Mouse (Mus musculus): Measurements from ENCODE around the gene Gm20388. TPM values are rescaled to one million over a fixed set of nuclear protein-coding genes. Genes with fewer than 3 reads are reported as not detected.

Gm20388 gene
- polyA plus RNA-seq, 1 experiment from 2014 or later: 7.4 TPM

GRCm38 (mm10) chr8:122666827-122667226 lies 2756.2 kb downstream of the Gm20388 start:
- WGBS: 50% methylated on average over 12 of the region's 12 CpGs
- Histone ChIP-seq H3K36me3 (no peaks in the 10 kb centered on the region), H3K4me1 (peaks cover 65% of the 10 kb centered on the region), H3K27me3 (peaks cover 31% of the 10 kb centered on the region), H3K9me3 (replicated peaks) (no peaks in the 10 kb centered on the region), H3K27ac (peak overlapping the region; percentile 64), H3K9ac (no peak overlapping the region), H3K4me2 (no peak overlapping the region), H3K4me3 (replicated peaks) (no peak overlapping the region)
- no peak for ATAC-seq (replicated peaks; ENCODE audit: low FRiP score)

- Histone ChIP-seq H3K27ac (no peak overlapping the region), H3K36me3 (no peaks in the 10 kb centered on the region), H3K4me1 (peaks cover 55% of the 10 kb centered on the region), H3K9ac (no peak overlapping the region), H3K27me3 (peaks cover 41% of the 10 kb centered on the region), H3K9me3 (replicated peaks) (no peaks in the 10 kb centered on the region), H3K4me2 (no peak overlapping the region), H3K4me3 (replicated peaks) (no peak overlapping the region)
- no peak for ATAC-seq (replicated peaks; ENCODE audit: low FRiP score)
- 76% methylated on average over 11 of the region's 11 CpGs for WGBS
These were observed 2757.2 kb downstream of the Gm20388 start for GRCm38 (mm10) chr8:122667854-122668253.

- H3K4me2 ChIP-seq: no peak overlapping the region
- 52% methylated on average over 5 of the region's 5 CpGs for WGBS
- H3K4me1 ChIP-seq: peaks cover 47% of the 10 kb centered on the region
- H3K27me3 ChIP-seq: peaks cover 56% of the 10 kb centered on the region
- H3K4me3 ChIP-seq (replicated peaks): no peak overlapping the region
- H3K9ac ChIP-seq: no peak overlapping the region
- H3K27ac ChIP-seq: no peak overlapping the region
- H3K36me3 ChIP-seq: no peaks in the 10 kb centered on the region
- no peak for ATAC-seq (replicated peaks; ENCODE audit: low FRiP score)
- no peaks in the 10 kb centered on the region for H3K9me3 ChIP-seq (replicated peaks)
These were observed 2758.7 kb downstream of the Gm20388 start for GRCm38 (mm10) chr8:122669370-122669769.

- H3K9me3 ChIP-seq (replicated peaks): no peaks in the 10 kb centered on the region
- WGBS: 23% methylated on average over 11 of the region's 11 CpGs
- H3K27me3 ChIP-seq: peaks cover 62% of the 10 kb centered on the region
- H3K27ac ChIP-seq: no peak overlapping the region
- H3K36me3 ChIP-seq: no peaks in the 10 kb centered on the region
- no peak overlapping the region for H3K4me2 ChIP-seq
- H3K4me3 ChIP-seq (replicated peaks): no peak overlapping the region
- ATAC-seq (replicated peaks; ENCODE audit: low FRiP score): no peak
- H3K4me1 ChIP-seq: peaks cover 40% of the 10 kb centered on the region
- H3K9ac ChIP-seq: no peak overlapping the region
These were observed 2759.4 kb downstream of the Gm20388 start for GRCm38 (mm10) chr8:122670001-122670400.

GRCm38 (mm10) chr8:122670718-122671117 lies 2760.1 kb downstream of the Gm20388 start:
- ATAC-seq (replicated peaks; ENCODE audit: low FRiP score): no peak
- WGBS: 90% methylated on average over 3 of the region's 3 CpGs

GRCm38 (mm10) chr8:122671894-122672293 lies 2761.3 kb downstream of the Gm20388 start:
- no peaks in the 10 kb centered on the region for H3K36me3 ChIP-seq
- H3K9me3 ChIP-seq (replicated peaks): no peaks in the 10 kb centered on the region
- ATAC-seq (replicated peaks; ENCODE audit: low FRiP score): no peak
- H3K4me2 ChIP-seq: no peak overlapping the region
- WGBS: 74% methylated on average over 6 of the region's 6 CpGs
- H3K9ac ChIP-seq: no peak overlapping the region
- no peak overlapping the region for H3K27ac ChIP-seq
- no peak overlapping the region for H3K4me3 ChIP-seq (replicated peaks)
- peaks cover 81% of the 10 kb centered on the region for H3K27me3 ChIP-seq
- H3K4me1 ChIP-seq: peaks cover 30% of the 10 kb centered on the region

More at GRCm38 (mm10) chr8:122670718-122671117, 2760.1 kb downstream of the Gm20388 start:
- H3K9ac ChIP-seq: no peak overlapping the region
- H3K27ac ChIP-seq: no peak overlapping the region
- no peaks in the 10 kb centered on the region for H3K36me3 ChIP-seq
- H3K9me3 ChIP-seq (replicated peaks): no peaks in the 10 kb centered on the region
- H3K4me1 ChIP-seq: peaks cover 34% of the 10 kb centered on the region
- no peak overlapping the region for H3K4me2 ChIP-seq
- H3K27me3 ChIP-seq: peaks cover 69% of the 10 kb centered on the region
- H3K4me3 ChIP-seq (replicated peaks): no peak overlapping the region

GRCm38 (mm10) chr8:122673989-122674388 lies 2763.3 kb downstream of the Gm20388 start:
- Histone ChIP-seq H3K36me3 (no peaks in the 10 kb centered on the region), H3K4me2 (no peak overlapping the region), H3K27me3 (peaks cover 95% of the 10 kb centered on the region), H3K4me1 (peaks cover 41% of the 10 kb centered on the region), H3K4me3 (replicated peaks) (no peak overlapping the region), H3K9me3 (replicated peaks) (no peaks in the 10 kb centered on the region), H3K27ac (no peak overlapping the region), H3K9ac (no peak overlapping the region)
- no peak for ATAC-seq (replicated peaks; ENCODE audit: low FRiP score)
- WGBS: 63% methylated on average over 12 of the region's 12 CpGs

- no peaks in the 10 kb centered on the region for H3K36me3 ChIP-seq
- H3K4me3 ChIP-seq (replicated peaks): no peak overlapping the region
- peaks cover 99% of the 10 kb centered on the region for H3K27me3 ChIP-seq
- H3K4me2 ChIP-seq: 0 out of 2 replicates have a peak overlapping the region, but pooled peaks have one; percentile 3
- H3K27ac ChIP-seq: no peak overlapping the region
- H3K4me1 ChIP-seq: peaks cover 46% of the 10 kb centered on the region
- no peaks in the 10 kb centered on the region for H3K9me3 ChIP-seq (replicated peaks)
- H3K9ac ChIP-seq: no peak overlapping the region
- 39% methylated on average over 7 of the region's 7 CpGs for WGBS
- no peak for ATAC-seq (replicated peaks; ENCODE audit: low FRiP score)
These were observed 2764.4 kb downstream of the Gm20388 start for GRCm38 (mm10) chr8:122674999-122675398.

- Histone ChIP-seq H3K27me3 (peaks cover 99% of the 10 kb centered on the region), H3K4me2 (peak overlapping the region; percentile 100), H3K4me3 (replicated peaks) (peak overlapping the region; percentile 73), H3K9me3 (replicated peaks) (no peaks in the 10 kb centered on the region), H3K9ac (no peak overlapping the region), H3K27ac (no peak overlapping the region), H3K36me3 (no peaks in the 10 kb centered on the region), H3K4me1 (peaks cover 43% of the 10 kb centered on the region)
- no peak for ATAC-seq (replicated peaks; ENCODE audit: low FRiP score)
- 83% methylated on average over 17 of the region's 17 CpGs for WGBS
These were observed 2765.2 kb downstream of the Gm20388 start for GRCm38 (mm10) chr8:122675596-122676420.

- H3K4me1 ChIP-seq: peaks cover 43% of the 10 kb centered on the region
- H3K27ac ChIP-seq: peak overlapping the region; percentile 63
- H3K4me2 ChIP-seq: peak overlapping the region; percentile 100
- peak overlapping the region; percentile 73 for H3K4me3 ChIP-seq (replicated peaks)
- peaks cover 97% of the 10 kb centered on the region for H3K27me3 ChIP-seq
- H3K9ac ChIP-seq: peak overlapping the region; percentile 58
- H3K9me3 ChIP-seq (replicated peaks): no peaks in the 10 kb centered on the region
- no peak for ATAC-seq (replicated peaks; ENCODE audit: low FRiP score)
- WGBS: 14% methylated on average over 16 of the region's 16 CpGs
- no peaks in the 10 kb centered on the region for H3K36me3 ChIP-seq
These were observed 2766.2 kb downstream of the Gm20388 start for GRCm38 (mm10) chr8:122676621-122677480.

- peak; percentile 13; the same call in 1 of the 2 replicates for ATAC-seq (replicated peaks; ENCODE audit: low FRiP score)
- no peaks in the 10 kb centered on the region for H3K9me3 ChIP-seq (replicated peaks)
- H3K4me3 ChIP-seq (replicated peaks): peak overlapping the region; percentile 73
- peak overlapping the region; percentile 63 for H3K27ac ChIP-seq
- H3K9ac ChIP-seq: peak overlapping the region; percentile 58
- no peaks in the 10 kb centered on the region for H3K36me3 ChIP-seq
- H3K4me1 ChIP-seq: peaks cover 43% of the 10 kb centered on the region
- peak overlapping the region; percentile 100 for H3K4me2 ChIP-seq
- H3K27me3 ChIP-seq: peaks cover 98% of the 10 kb centered on the region
- under 1% methylated on average over 35 of the region's 35 CpGs for WGBS
These were observed 2766.9 kb downstream of the Gm20388 start for GRCm38 (mm10) chr8:122677481-122678021.
